Mouse (Mus musculus) hindbrain, embryonic 13.5 days (tissue): ENCODE measurements around the gene Dcaf7. TPM values are rescaled to one million over a fixed set of nuclear protein-coding genes. Genes with fewer than 3 reads are reported as not detected.
A peak's percentile ranks its signal among the peaks of the same experiment; 100 is the strongest.

Source experiments
- ATAC-seq: fragments of 200-750 bp; cut with Nextera tagmentation; 2 replicates; pipeline ENCODE4 v1.8.0; 2017; ENCODE audit warnings: moderate TSS enrichment; ENCODE audit not compliant: low FRiP score
- H3K27ac ChIP-seq: fragments of 300-500 bp; sonication (generic); 2 replicates; pipeline ENCODE4 v1.5.1; 2015; ENCODE audit warnings: inconsistent platforms, mild to moderate bottlenecking, moderate library complexity
- H3K27me3 ChIP-seq: fragments of 300-500 bp; sonication (generic); 2 replicates; pipeline ENCODE4 v1.6.1; 2015; ENCODE audit warnings: mild to moderate bottlenecking, inconsistent platforms
- H3K36me3 ChIP-seq: fragments of 300-500 bp; sonication (generic); 2 replicates; pipeline ENCODE4 v1.6.1; 2015; ENCODE audit warnings: mild to moderate bottlenecking, inconsistent platforms
- H3K4me1 ChIP-seq: fragments of 300-500 bp; sonication (generic); replicated peaks from 2 replicates; pipeline ENCODE4 v1.6.1; 2015; ENCODE audit warnings: inconsistent platforms
- H3K4me2 ChIP-seq: fragments of 300-500 bp; sonication (generic); 2 replicates; pipeline ENCODE4 v1.6.1; 2015; ENCODE audit warnings: inconsistent platforms, mild to moderate bottlenecking, moderate library complexity
- H3K4me3 ChIP-seq: fragments of 300-500 bp; sonication (generic); 2 replicates; pipeline ENCODE4 v1.5.1; 2015; ENCODE audit warnings: mild to moderate bottlenecking, inconsistent platforms
- H3K9ac ChIP-seq: fragments of 300-500 bp; sonication (generic); 2 replicates; pipeline ENCODE4 v1.6.1; 2015; ENCODE audit warnings: mild to moderate bottlenecking, inconsistent platforms
- H3K9me3 ChIP-seq: fragments of 300-500 bp; sonication (generic); 2 replicates; pipeline ENCODE4 v1.6.1; 2016; ENCODE audit warnings: inconsistent platforms
- WGBS: fragments of 180-500 bp; shearing (Covaris S2); methylation state at CpG from one replicate; pipeline ENCODE4 v1.1.7; 2015; 5-methylcytosine and 5-hydroxymethylcytosine counted together
- polyA plus RNA-seq: library from polyadenylated mRNA; unstranded; fragments of >200 nt; fragmentation: Nextera tagmentation; extraction: Ambion mirVana; gene quantifications from 2 replicates; pipeline ENCODE4 v1.2.1, GENCODE M21; 2015

Dcaf7 gene
- polyA plus RNA-seq = 117 and 123 TPM in 2 replicates

GRCm38 (mm10) chr11:106036548-106037417 is at the start of gene Dcaf7:
Gene Dcaf7, plus strand, starts transcription at chr11:106036872.
- Histone ChIP-seq H3K4me2 (peak within 1 kb of the TSS; percentile 81), H3K9me3 (no peaks in the 10 kb centered on the region), H3K4me3 (peak within 1 kb of the TSS; percentile 96), H3K27ac (peak within 1 kb of the TSS; percentile 94), H3K4me1 (peaks cover 41% of the 10 kb centered on the region), H3K27me3 (no peaks in the 10 kb centered on the region), H3K36me3 (0 out of 2 replicates have a peak, but pooled peaks cover 3% of the 10 kb centered on the region), H3K9ac (peak within 1 kb of the TSS; percentile 95)
- under 1% methylated on average over 64 of the region's 66 CpGs for WGBS
- ATAC-seq = peak; percentile 98

- no peak overlapping the region for H3K9ac ChIP-seq
- H3K4me2 ChIP-seq = no peak overlapping the region
- H3K27ac ChIP-seq = no peak overlapping the region
- no peak overlapping the region for H3K4me3 ChIP-seq
- H3K4me1 ChIP-seq = 0 out of 2 replicates have a peak, but pooled peaks cover 4% of the 10 kb centered on the region
- H3K36me3 ChIP-seq = no peaks in the 10 kb centered on the region
- ATAC-seq = no peak
- whole genome bisulfite sequencing = 79% methylated on average over 6 of the region's 6 CpGs
- H3K27me3 ChIP-seq = peaks cover 3% of the 10 kb centered on the region; the same call in 1 of the 2 replicates
- H3K9me3 ChIP-seq = no peaks in the 10 kb centered on the region
Measured at GRCm38 (mm10) chr11:105987446-105987845, 49.2 kb upstream of the Dcaf7 start.

- Histone ChIP-seq H3K27ac (no peak overlapping the region), H3K4me2 (no peak overlapping the region), H3K9ac (no peak overlapping the region), H3K4me3 (no peak overlapping the region), H3K27me3 (peaks cover 3% of the 10 kb centered on the region; the same call in 1 of the 2 replicates), H3K4me1 (0 out of 2 replicates have a peak, but pooled peaks cover 4% of the 10 kb centered on the region), H3K36me3 (no peaks in the 10 kb centered on the region), H3K9me3 (no peaks in the 10 kb centered on the region)
- WGBS = 78% methylated on average over 6 of the region's 6 CpGs
- ATAC-seq = no peak
Measured at GRCm38 (mm10) chr11:105989446-105989845, 47.2 kb upstream of the Dcaf7 start.

- Histone ChIP-seq H3K4me3 (no peak overlapping the region), H3K4me2 (no peak overlapping the region), H3K9ac (no peak overlapping the region), H3K27me3 (peaks cover 3% of the 10 kb centered on the region; the same call in 1 of the 2 replicates), H3K9me3 (no peaks in the 10 kb centered on the region), H3K36me3 (no peaks in the 10 kb centered on the region), H3K4me1 (0 out of 2 replicates have a peak, but pooled peaks cover 4% of the 10 kb centered on the region), H3K27ac (no peak overlapping the region)
- WGBS = 65% methylated on average over 2 of the region's 2 CpGs
- no peak for ATAC-seq
Measured at GRCm38 (mm10) chr11:105990231-105990630, 46.4 kb upstream of the Dcaf7 start.

GRCm38 (mm10) chr11:105994375-105994774 is 42.3 kb upstream of the Dcaf7 start, which contains the start of gene Ace3:
Gene Ace3, plus strand, starts transcription at chr11:105994675.
- no peaks in the 10 kb centered on the region for H3K36me3 ChIP-seq
- H3K9ac ChIP-seq = no peak within 1 kb of the TSS
- no peak for ATAC-seq
- WGBS = 94% methylated on average over 3 of the region's 3 CpGs
- H3K4me2 ChIP-seq = no peak within 1 kb of the TSS
- peaks cover 5% of the 10 kb centered on the region; the same call in 1 of the 2 replicates for H3K27me3 ChIP-seq
- no peak within 1 kb of the TSS for H3K27ac ChIP-seq
- H3K4me3 ChIP-seq = no peak within 1 kb of the TSS
- no peaks in the 10 kb centered on the region for H3K9me3 ChIP-seq
- H3K4me1 ChIP-seq = 0 out of 2 replicates have a peak, but pooled peaks cover under 1% of the 10 kb centered on the region

- Histone ChIP-seq H3K4me1 (no peaks in the 10 kb centered on the region), H3K36me3 (no peaks in the 10 kb centered on the region), H3K9ac (no peak overlapping the region), H3K4me2 (no peak overlapping the region), H3K27ac (no peak overlapping the region), H3K9me3 (no peaks in the 10 kb centered on the region), H3K27me3 (peaks cover 3% of the 10 kb centered on the region; the same call in 1 of the 2 replicates), H3K4me3 (no peak overlapping the region)
- WGBS = 96% methylated on average over 6 of the region's 6 CpGs
- ATAC-seq = no peak
Measured at GRCm38 (mm10) chr11:106000062-106000461, 36.6 kb upstream of the Dcaf7 start.

- no peaks in the 10 kb centered on the region for H3K36me3 ChIP-seq
- no peaks in the 10 kb centered on the region for H3K9me3 ChIP-seq
- H3K27me3 ChIP-seq = peaks cover 3% of the 10 kb centered on the region; the same call in 1 of the 2 replicates
- WGBS = 60% methylated on average over 4 of the region's 4 CpGs
- no peak for ATAC-seq
- no peak overlapping the region for H3K27ac ChIP-seq
- no peak overlapping the region for H3K4me2 ChIP-seq
- no peak overlapping the region for H3K9ac ChIP-seq
- no peak overlapping the region for H3K4me3 ChIP-seq
- H3K4me1 ChIP-seq = peaks cover 14% of the 10 kb centered on the region
Measured at GRCm38 (mm10) chr11:106001718-106002117, 35.0 kb upstream of the Dcaf7 start.

GRCm38 (mm10) chr11:106004576-106004975 is 32.1 kb upstream of the Dcaf7 start:
- Histone ChIP-seq H3K4me1 (peaks cover 32% of the 10 kb centered on the region), H3K4me2 (no peak overlapping the region), H3K36me3 (no peaks in the 10 kb centered on the region), H3K27ac (no peak overlapping the region), H3K27me3 (peaks cover 13% of the 10 kb centered on the region), H3K9ac (no peak overlapping the region), H3K4me3 (no peak overlapping the region), H3K9me3 (no peaks in the 10 kb centered on the region)
- no peak for ATAC-seq
- WGBS = 78% methylated on average over 1 of the region's 1 CpGs

- no peak for ATAC-seq
- no peak overlapping the region for H3K27ac ChIP-seq
Measured at GRCm38 (mm10) chr11:106005970-106006369, 30.7 kb upstream of the Dcaf7 start.

GRCm38 (mm10) chr11:106007821-106008220 is 28.9 kb upstream of the Dcaf7 start, which contains the start of gene Kcnh6:
Gene Kcnh6, plus strand, starts transcription at chr11:106008124.
- Histone ChIP-seq H3K36me3 (no peaks in the 10 kb centered on the region), H3K9ac (peak within 1 kb of the TSS; percentile 46; the same call in 1 of the 2 replicates), H3K4me3 (peak within 1 kb of the TSS; percentile 19), H3K27me3 (peaks cover 29% of the 10 kb centered on the region), H3K4me1 (peaks cover 36% of the 10 kb centered on the region), H3K4me2 (peak within 1 kb of the TSS; percentile 52), H3K9me3 (no peaks in the 10 kb centered on the region), H3K27ac (no peak within 1 kb of the TSS)
- 1% methylated on average over 25 of the region's 25 CpGs for WGBS
- ATAC-seq = no peak

More at GRCm38 (mm10) chr11:106005970-106006369, 30.7 kb upstream of the Dcaf7 start:
- Histone ChIP-seq H3K36me3 (no peaks in the 10 kb centered on the region), H3K27me3 (peaks cover 22% of the 10 kb centered on the region), H3K4me2 (no peak overlapping the region), H3K9me3 (no peaks in the 10 kb centered on the region), H3K9ac (no peak overlapping the region), H3K4me1 (peaks cover 32% of the 10 kb centered on the region), H3K4me3 (no peak overlapping the region)
- WGBS = 29% methylated on average over 5 of the region's 5 CpGs

- Histone ChIP-seq H3K9ac (no peak overlapping the region), H3K9me3 (no peaks in the 10 kb centered on the region), H3K4me3 (no peak overlapping the region), H3K4me2 (no peak overlapping the region), H3K27me3 (peaks cover 33% of the 10 kb centered on the region), H3K36me3 (no peaks in the 10 kb centered on the region), H3K4me1 (peaks cover 34% of the 10 kb centered on the region), H3K27ac (no peak overlapping the region)
- WGBS = 45% methylated on average over 7 of the region's 7 CpGs
- ATAC-seq = no peak
Measured at GRCm38 (mm10) chr11:106012711-106013110, 24.0 kb upstream of the Dcaf7 start.

GRCm38 (mm10) chr11:106013556-106014225 is 23.0 kb upstream of the Dcaf7 start:
- 0 out of 2 replicates have a peak, but pooled peaks have one; percentile 32 for ATAC-seq
- Histone ChIP-seq H3K27ac (no peak overlapping the region; the same call in 1 of the 2 replicates), H3K4me2 (no peak overlapping the region), H3K4me1 (peaks cover 25% of the 10 kb centered on the region), H3K9me3 (no peaks in the 10 kb centered on the region), H3K36me3 (no peaks in the 10 kb centered on the region), H3K9ac (no peak overlapping the region), H3K4me3 (no peak overlapping the region), H3K27me3 (peaks cover 28% of the 10 kb centered on the region)
- whole genome bisulfite sequencing = 66% methylated on average over 11 of the region's 11 CpGs
